Mouse (Mus musculus): ENCODE measurements around the gene Aldh1l1. TPM values are rescaled to one million over a fixed set of nuclear protein-coding genes. Genes with fewer than 3 reads are reported as not detected.

Aldh1l1 gene
- polyA plus RNA-seq, 1 experiment: not detected

DNA sequence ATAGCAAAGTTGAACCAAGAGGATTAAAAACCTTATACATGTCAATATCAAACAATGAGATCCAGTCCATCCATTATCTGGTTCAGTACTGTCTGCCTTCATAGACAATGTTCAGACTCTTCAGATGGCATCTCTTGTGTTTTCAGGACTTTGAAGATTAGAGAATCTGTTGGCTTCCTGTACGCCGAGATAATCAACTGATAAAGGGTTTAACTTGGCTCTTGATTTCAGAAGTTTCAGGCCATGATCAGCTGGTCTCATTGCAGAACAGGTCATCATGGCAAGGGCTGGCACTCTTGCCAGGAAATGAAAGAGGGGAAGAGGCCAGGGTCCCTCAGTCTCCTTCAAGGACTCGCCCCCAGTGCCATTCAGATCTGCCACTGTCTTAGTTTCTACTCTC, 3.3 kb downstream of the Aldh1l1 start:
- no peak for TF ChIP-seq GATA1 (IDR thresholded peaks at IDR 0.05; ENCODE audit: low read length)

DNA sequence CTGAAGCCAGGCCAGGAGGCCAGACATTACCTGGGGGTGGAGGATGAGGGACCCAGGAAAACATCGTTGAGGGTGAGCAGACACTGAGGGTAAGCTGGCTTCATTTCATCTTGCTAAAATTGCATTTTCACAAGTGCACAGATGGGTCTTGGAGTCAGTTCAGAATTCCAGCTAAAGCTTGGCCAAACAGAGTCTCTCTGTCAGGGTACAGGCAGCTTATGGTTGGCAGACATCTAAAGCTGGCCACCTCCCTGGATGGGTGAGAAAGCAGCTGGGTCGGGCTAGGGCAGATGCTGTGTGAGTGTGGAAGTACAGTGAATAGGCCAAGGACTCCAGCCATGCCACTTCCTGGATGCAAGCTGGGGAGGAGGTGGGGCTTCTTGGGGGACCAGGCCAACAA, 4.7 kb downstream of the Aldh1l1 start:
- TF ChIP-seq GATA1 (IDR thresholded peaks at IDR 0.05; ENCODE audit: low read length): no peak

DNA sequence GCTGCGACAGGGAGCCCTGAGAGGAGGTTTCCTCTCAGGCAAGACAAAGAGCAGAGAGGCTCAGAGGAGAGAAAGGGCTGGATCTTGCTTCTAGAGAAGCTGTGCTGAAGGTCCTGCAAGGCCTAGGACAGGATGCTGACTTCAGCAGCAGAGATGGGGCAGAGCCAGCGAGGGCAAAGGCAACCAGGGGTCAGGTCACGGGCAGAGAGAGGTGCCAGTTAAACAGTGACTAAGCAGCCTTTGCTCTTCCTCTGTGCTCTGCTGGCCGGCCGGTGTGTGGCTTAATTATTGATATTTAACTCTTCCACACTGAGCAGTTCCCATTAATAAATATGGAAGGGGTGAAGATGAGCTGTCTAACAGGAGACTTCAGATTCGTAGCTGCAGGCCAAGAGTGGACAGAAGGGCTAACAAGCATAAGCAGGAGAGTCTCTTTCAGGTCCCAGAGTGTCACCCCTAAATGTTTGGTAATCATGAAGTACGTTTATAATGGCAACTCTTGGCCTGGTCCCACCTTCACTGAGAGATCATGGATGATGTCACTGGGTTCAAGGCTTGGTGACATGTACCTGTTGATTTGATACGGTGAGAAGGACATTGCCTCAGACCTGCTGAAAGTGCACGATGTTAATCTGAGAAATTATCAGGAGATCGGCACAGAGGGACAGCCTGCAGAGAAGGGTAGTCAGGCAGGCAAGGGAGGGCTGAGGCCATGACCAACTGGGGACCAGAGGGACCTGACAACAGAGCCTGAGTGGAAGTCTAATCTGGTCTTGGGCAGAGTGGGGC, 5.9 kb downstream of the Aldh1l1 start:
- TF ChIP-seq GATA1 (IDR thresholded peaks at IDR 0.05; ENCODE audit: low read length): no peak

DNA sequence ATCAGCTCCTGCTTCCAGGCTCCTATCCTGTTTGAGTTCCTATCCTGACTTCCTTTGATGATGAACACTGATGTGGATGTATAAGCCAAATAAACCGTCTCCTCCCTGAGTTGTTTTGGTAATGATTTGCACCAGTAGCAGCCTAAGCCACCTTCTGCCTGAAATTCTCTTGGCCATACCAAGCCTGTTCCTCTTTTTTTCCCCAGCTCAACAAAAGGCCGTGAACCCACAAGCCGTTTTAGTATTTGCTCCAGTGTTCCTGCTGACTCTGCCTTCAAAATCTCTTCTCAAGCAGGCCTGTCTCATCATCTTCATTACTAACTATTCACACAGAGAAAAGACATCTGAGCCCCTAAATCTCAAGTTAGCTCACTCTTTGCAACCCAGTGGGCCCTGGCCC, 7.9 kb downstream of the Aldh1l1 start:
- TF ChIP-seq GATA1 (IDR thresholded peaks at IDR 0.05; ENCODE audit: low read length): no peak

DNA sequence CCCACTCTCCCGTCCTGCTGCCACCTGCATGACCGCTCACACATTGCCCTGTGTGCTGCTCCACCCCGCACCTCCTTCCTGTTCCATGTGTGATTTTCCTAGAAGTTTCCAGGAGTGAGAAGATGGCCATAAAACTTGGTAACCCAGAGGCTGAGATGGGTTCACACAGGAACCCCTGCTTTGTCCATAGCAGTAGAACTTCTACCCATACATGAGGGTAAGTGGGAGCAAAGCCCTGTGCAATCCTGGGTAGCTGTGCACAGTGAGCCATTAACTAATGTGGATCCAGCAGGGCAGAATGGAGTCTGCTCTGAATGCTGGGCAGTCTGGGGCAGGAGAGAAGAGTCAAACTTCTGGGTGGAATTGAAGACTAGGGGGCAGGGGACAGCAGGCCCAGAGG, 8.3 kb downstream of the Aldh1l1 start:
- TF ChIP-seq GATA1 (IDR thresholded peaks at IDR 0.05; ENCODE audit: low read length): no peak

DNA sequence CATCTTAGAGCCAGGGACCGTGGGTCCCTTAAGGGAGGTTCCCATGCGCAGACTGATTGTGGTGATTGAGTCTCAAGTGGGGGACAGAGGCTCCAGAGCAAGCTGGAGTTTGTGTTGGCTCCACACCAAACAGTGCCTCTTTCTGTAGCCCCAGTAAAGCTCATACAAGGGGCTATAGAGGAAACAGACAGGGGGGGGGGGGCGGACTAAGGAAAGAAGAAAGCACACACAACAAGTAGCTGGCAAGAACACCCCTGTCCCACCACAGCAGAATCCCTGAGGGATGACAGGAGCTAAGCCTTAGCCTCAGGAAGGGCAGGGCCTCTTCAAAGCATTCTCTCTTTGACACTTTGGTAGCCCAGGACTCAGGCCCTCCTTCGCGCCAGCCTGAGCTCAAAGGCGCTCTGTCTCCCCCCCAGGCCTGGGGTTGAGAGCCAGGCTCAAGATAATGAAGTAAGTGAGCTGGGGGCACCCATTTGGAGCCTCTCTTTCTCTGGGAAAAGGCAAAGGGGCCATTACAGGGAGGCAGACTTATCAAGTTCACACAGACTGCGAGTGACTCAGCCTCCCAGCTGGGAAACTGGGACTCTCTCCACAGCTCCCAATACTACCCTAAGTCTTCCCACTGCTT, 9.2 kb downstream of the Aldh1l1 start:
- TF ChIP-seq GATA1 (IDR thresholded peaks at IDR 0.05; ENCODE audit: low read length): no peak

DNA sequence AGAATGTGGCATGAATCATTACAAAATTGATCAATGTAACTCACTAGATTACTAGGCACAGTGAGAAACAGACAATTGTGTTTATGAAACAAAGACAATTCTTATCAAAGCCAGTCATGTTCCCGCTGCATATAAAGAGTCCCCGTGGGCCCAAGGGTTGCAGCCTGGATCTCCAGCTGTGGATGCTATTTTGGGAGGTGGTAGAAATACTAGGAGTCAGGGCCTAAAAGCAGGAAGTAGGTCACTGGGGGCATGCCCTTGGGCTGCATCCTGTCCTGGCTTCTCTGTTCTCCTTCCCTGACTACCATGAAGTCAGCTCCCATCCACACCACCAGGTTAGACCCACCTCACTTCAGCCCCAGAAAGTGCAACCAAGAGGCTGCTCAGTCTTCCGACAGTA, 10.0 kb downstream of the Aldh1l1 start:
- no peak for TF ChIP-seq GATA1 (IDR thresholded peaks at IDR 0.05; ENCODE audit: low read length)

DNA sequence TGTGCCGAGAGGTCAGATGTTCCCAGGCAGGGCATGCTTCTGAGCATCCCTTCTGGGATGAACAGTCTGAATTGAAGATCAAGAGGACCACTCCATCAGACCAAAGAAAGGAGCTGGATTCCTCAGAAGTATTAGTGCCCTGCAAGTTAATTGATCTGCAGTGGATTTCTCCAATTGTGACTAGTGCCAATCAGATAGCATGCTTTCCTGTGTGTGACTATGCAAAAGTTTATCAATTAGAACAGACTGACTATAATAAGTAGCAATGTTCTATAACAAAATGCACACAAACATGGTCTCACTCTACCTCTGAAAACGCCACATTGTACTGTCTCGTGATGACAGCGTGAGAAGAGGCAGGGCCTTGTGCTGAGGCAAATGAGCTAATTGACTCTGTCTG, 13.3 kb downstream of the Aldh1l1 start:
- no peak for TF ChIP-seq GATA1 (IDR thresholded peaks at IDR 0.05; ENCODE audit: low read length)

DNA sequence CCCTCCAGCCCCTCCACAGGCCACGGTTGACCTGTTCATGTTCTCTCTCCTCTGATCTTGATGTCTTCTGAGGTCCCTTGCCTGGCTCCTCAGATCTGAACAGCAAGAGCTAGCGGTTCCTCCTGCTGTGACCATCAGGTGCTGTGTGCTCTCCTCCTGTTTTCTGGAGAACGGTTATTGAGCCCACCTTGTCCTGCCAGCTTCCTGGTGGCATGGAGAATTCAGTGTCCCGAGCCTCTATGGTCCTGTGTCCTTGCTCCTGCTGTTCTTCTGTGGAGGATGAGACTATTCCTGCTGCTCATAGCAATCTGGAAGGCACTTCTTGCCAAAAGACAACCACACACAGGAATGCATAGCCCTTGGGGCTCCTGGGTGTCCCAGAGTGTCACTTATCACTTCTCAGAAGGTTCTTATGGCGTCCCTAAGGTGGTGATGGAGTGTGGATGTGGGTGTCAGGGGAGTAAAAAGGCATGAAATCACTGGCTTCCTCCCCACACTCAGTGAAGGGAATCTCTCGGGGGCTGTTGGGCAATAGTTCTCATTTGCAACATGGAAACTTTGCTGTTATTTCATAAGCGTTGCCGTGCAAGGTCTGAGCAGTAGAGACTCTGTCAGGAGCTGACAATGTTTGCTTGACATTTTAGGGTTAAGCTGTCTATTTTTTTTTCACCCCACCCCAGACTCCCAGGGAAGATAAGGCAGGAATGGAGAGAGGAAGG, 15.2 kb downstream of the Aldh1l1 start:
- TF ChIP-seq GATA1 (IDR thresholded peaks at IDR 0.05; ENCODE audit: low read length): no peak

DNA sequence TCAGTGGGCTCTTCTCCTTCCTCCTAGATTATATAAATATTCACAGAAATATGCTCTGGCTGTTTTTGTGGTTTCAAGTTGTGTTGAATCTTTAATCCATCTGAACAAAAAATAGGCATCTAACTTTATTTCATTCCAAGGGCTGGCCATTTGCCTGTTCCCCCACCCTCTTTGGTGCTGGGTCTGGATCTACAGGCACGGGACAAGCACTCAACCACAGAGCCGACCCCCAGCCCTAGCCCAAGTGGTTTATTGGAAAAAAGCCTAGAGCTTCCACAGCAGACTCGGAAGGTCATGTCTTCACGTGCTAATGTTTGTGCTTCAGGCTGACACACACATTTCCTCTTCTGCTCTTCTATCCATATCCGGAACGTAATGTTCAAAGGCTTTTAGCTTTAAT, 19.7 kb downstream of the Aldh1l1 start:
- no peak for TF ChIP-seq GATA1 (IDR thresholded peaks at IDR 0.05; ENCODE audit: low read length)

DNA sequence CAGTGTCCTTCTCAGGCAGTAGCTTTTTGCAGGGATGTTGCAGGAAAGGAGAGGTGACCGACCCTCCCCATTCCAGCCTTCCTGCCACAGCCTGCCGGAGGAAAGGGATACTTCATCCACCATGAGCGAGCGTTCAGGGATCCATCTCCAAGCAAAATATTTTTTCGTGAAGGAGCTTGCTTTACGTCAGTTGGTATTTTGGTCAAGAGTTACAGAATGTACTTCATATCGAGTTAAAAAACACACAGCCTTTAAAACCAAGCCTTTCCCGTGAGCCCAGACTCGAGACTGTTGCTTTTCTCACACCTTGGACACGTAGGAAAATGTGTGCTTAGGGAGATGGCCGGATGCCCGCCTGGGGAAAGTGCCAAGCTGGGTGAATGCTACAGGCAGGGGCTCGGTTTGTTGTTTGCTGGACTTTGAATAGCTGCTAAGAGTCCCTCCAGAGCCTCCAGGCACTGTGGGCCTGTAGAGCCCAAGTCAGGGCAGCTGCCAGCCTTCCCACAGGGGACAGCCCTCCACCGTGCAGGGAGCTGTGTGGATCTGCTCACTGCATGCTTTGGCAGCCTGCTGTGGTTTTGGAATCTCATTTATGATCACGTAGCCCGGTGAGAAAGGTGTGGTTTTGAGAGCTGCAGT, 20.6 kb downstream of the Aldh1l1 start:
- TF ChIP-seq GATA1 (IDR thresholded peaks at IDR 0.05; ENCODE audit: low read length): no peak

DNA sequence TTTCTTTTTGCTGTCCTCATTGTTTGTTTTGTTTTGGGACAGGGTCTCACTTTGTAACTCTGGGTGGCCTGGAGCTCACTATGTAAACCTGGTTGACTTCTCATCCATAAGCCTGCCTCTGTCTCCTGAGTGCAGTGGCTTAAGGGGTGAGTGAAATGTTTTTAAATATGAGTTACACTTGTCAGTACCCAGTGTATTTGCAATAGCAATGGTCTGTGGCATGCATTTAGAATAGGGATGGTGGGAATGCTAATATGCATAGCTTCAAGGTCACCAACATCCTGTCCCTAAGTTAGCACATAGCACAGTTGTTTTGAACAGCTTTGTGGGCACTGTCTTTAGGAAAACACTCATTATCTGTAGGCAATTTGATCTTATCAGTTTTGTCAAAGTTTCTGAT, 21.2 kb downstream of the Aldh1l1 start:
- no peak for TF ChIP-seq GATA1 (IDR thresholded peaks at IDR 0.05; ENCODE audit: low read length)

DNA sequence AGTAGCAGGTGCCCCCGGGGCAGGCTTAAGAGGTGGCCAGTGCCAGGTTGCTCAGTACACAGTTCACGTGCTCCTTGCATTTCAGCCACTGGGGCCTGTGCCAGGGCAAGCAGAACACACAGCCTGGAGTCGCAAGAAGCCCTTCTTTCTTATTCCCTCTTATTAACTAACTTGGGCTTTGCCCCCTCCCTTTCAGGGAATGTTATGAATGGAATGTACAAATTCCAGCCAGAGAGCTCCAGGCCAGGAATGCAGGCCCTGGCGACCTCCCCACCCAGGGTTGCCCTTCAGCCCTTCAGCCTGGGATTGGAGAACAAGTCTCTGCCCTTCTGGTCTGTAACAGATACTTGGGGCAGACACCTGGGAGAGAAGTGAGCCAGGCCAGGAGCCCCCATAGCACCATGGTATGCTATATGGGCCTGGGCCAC, 22.0 kb downstream of the Aldh1l1 start:
- no peak for TF ChIP-seq GATA1 (IDR thresholded peaks at IDR 0.05; ENCODE audit: low read length)

DNA sequence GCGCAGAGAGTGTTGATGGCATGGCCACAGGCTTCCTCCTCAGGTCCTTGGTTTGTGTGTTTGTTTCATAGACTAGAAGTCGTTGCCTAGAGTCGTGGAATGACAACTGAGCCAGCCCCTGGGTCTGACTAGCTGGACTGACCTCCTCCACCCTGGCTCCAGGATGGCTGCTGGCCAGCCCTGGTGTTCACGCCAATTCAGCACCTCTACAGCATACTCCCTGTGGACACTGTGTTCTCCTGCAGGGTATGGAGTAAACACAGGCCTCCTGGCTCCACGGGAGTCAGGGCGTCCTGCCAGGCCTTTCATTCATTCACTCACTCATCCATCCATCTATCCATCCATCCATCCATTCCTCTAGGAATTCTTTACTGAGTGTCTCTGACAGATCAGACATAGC, 22.9 kb downstream of the Aldh1l1 start:
- no peak for TF ChIP-seq GATA1 (IDR thresholded peaks at IDR 0.05; ENCODE audit: low read length)

DNA sequence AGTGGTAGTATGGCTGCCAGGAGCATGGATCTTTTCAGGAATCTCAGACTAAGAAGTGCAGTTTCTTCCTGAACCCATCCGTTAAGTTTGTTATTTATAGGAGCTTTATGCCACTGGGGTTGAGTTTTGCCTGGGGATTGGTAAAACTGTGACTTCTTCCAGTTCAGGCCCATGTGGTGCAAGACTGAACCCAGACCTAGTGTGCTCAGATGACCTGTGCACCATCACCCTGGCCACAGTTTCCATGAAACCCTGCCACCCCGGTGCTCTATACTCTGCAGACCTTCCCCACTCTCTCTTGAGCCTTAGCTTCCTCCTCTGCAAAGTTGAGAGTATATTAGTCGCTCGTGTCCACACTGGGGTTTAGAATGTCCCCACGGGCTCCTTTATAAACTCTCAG, 26.2 kb downstream of the Aldh1l1 start:
- no peak for TF ChIP-seq GATA1 (IDR thresholded peaks at IDR 0.05; ENCODE audit: low read length)
